Mouse (Mus musculus): ENCODE measurements around the gene Mboat2.

Gene Mboat2

GRCm38 (mm10) chr12:24950376-24951046 is 119.8 kb downstream of the Mboat2 start:
- DNase-seq, result peak in 1 of 2 experiments; percentile 11

GRCm38 (mm10) chr12:24952147-24952546 is 121.5 kb downstream of the Mboat2 start:
- peak; percentile 66 to 82 for DNase-seq

GRCm38 (mm10) chr12:24955137-24955536 is 124.5 kb downstream of the Mboat2 start:
- DNase-seq, result no peak

GRCm38 (mm10) chr12:24958526-24958925 is 127.8 kb downstream of the Mboat2 start:
- DNase-seq, result no peak

- DNase-seq, result no peak
These were observed 131.1 kb downstream of the Mboat2 start for GRCm38 (mm10) chr12:24961821-24962220.

GRCm38 (mm10) chr12:24962362-24962967 is 131.8 kb downstream of the Mboat2 start:
- DNase-seq, result no peak

GRCm38 (mm10) chr12:24963393-24964022 is 132.8 kb downstream of the Mboat2 start:
- DNase-seq, result no peak

- peak; percentile 25 to 50 for DNase-seq
These were observed 134.7 kb downstream of the Mboat2 start for GRCm38 (mm10) chr12:24965406-24965805.

- peak in 1 of 2 experiments; percentile 63 for DNase-seq
These were observed 135.4 kb downstream of the Mboat2 start for GRCm38 (mm10) chr12:24966046-24966445.

GRCm38 (mm10) chr12:24971490-24972200 is 141.0 kb downstream of the Mboat2 start:
- no peak for DNase-seq

GRCm38 (mm10) chr12:24972371-24973350 is 142.0 kb downstream of the Mboat2 start:
- no peak for DNase-seq

GRCm38 (mm10) chr12:24973586-24973985 is 142.9 kb downstream of the Mboat2 start:
- no peak for DNase-seq

GRCm38 (mm10) chr12:24974446-24975114 is 143.9 kb downstream of the Mboat2 start, which contains the start of gene Kidins220:
Gene Kidins220 (plus strand): TSS chr12:24974925.
- DNase-seq, result peak; percentile 95 to 99

GRCm38 (mm10) chr12:24975115-24975733 is 144.5 kb downstream of the Mboat2 start:
- DNase-seq, result peak; percentile 74 to 79

GRCm38 (mm10) chr12:24985226-24985625 is 154.5 kb downstream of the Mboat2 start:
- no peak for DNase-seq

- DNase-seq, result no peak
These were observed 164.7 kb downstream of the Mboat2 start for GRCm38 (mm10) chr12:24995350-24995749.

GRCm38 (mm10) chr12:25005350-25005749 is 174.7 kb downstream of the Mboat2 start:
- DNase-seq, result no peak

GRCm38 (mm10) chr12:25009957-25010356 is 179.3 kb downstream of the Mboat2 start:
- DNase-seq, result no peak

- DNase-seq, result no peak
These were observed 179.7 kb downstream of the Mboat2 start for GRCm38 (mm10) chr12:25010416-25010815.

GRCm38 (mm10) chr12:25011733-25012367 is 181.2 kb downstream of the Mboat2 start:
- no peak for DNase-seq

Measured in cerebellum, postnatal 25 days (tissue).